Mouse (Mus musculus) heart, postnatal 0 days (tissue): ENCODE measurements around the gene Eif2s3y. TPM values are rescaled to one million over a fixed set of nuclear protein-coding genes. Genes with fewer than 3 reads are reported as not detected.

Source experiments
- ATAC-seq: fragments of 200-750 bp; cut with Nextera tagmentation; 2 replicates; pipeline ENCODE4 v1.8.0; 2017; ENCODE audit warnings: low read depth, moderate number of reproducible peaks, moderate library complexity; ENCODE audit not compliant: insufficient read depth
- DNase-seq: peaks from one replicate; pipeline ENCODE4 v3.0.0-alpha.2; 2016; ENCODE audit warnings: low spot score
- H3K27ac ChIP-seq: fragments of 300-500 bp; sonication (generic); 2 replicates; pipeline ENCODE4 v1.5.1; 2014; ENCODE audit warnings: low read depth, mild to moderate bottlenecking
- H3K27me3 ChIP-seq: fragments of 300-500 bp; sonication (generic); 2 replicates; pipeline ENCODE4 v1.6.1; 2014; ENCODE audit warnings: low read length, mixed read lengths; ENCODE audit not compliant: control insufficient read depth, insufficient read depth
- H3K36me3 ChIP-seq: fragments of 300-500 bp; sonication (generic); replicated peaks from 2 replicates; pipeline ENCODE4 v1.6.1; 2014; ENCODE audit warnings: low read length, mixed read lengths; ENCODE audit not compliant: control insufficient read depth, insufficient read depth
- H3K4me1 ChIP-seq: fragments of 300-500 bp; sonication (generic); 2 replicates; pipeline ENCODE4 v1.6.1; 2014; ENCODE audit warnings: antibody characterized with exemption; ENCODE audit not compliant: control insufficient read depth, insufficient read depth
- H3K4me2 ChIP-seq: fragments of 300-500 bp; sonication (generic); 2 replicates; pipeline ENCODE4 v1.6.1; 2014; ENCODE audit warnings: low read depth, mild to moderate bottlenecking, low read length, moderate library complexity
- H3K4me3 ChIP-seq: fragments of 300-500 bp; sonication (generic); 2 replicates; pipeline ENCODE4 v1.5.1; 2014; ENCODE audit warnings: low read depth, low read length
- H3K9ac ChIP-seq: fragments of 300-500 bp; sonication (generic); replicated peaks from 2 replicates; pipeline ENCODE4 v1.6.1; 2014; ENCODE audit warnings: low read depth, low read length, mixed read lengths
- H3K9me3 ChIP-seq: fragments of 300-500 bp; sonication (generic); replicated peaks from 2 replicates; pipeline ENCODE4 v1.6.1; 2016; ENCODE audit warnings: low read length; ENCODE audit not compliant: control insufficient read depth
- CTCF ChIP-seq: IDR thresholded peaks from 2 replicates; pipeline ENCODE4 v1.5.1; 2016; ENCODE audit warnings: antibody characterized with exemption, control low read depth, low read depth
- EP300 ChIP-seq: IDR thresholded peaks from 2 replicates; pipeline ENCODE4 v1.6.1; 2016; ENCODE audit warnings: antibody characterized with exemption, low read depth
- WGBS: fragments of 180-500 bp; shearing (Covaris S2); extraction: QIAGEN DNeasy Blood & Tissue Kit; methylation state at CpG from one replicate; pipeline ENCODE4 v1.1.7; 2014; 5-methylcytosine and 5-hydroxymethylcytosine counted together
- microRNA-seq: library from miRNA; unstranded; fragments of <30 nt; microRNA quantifications from one replicate; pipeline ENCODE4, GENCODE M21; 2016
- polyA plus RNA-seq: library from polyadenylated mRNA; unstranded; fragments of >200 nt; fragmentation: Nextera tagmentation; extraction: Ambion mirVana; gene quantifications from 2 replicates; pipeline ENCODE4 v1.2.1, GENCODE M21; 2015
- total RNA-seq: library from RNA; depleted of rRNA; stranded (reverse); fragments of >200 nt; gene quantifications from 2 replicates; pipeline ENCODE4 v1.2.3, GENCODE M21; 2014; ENCODE audit warnings: low replicate concordance; rRNA removed

Gene Eif2s3y
- total RNA-seq (17.1 and 24.0 TPM in 2 replicates), polyA plus RNA-seq (not detected in 2 replicates)

DNA sequence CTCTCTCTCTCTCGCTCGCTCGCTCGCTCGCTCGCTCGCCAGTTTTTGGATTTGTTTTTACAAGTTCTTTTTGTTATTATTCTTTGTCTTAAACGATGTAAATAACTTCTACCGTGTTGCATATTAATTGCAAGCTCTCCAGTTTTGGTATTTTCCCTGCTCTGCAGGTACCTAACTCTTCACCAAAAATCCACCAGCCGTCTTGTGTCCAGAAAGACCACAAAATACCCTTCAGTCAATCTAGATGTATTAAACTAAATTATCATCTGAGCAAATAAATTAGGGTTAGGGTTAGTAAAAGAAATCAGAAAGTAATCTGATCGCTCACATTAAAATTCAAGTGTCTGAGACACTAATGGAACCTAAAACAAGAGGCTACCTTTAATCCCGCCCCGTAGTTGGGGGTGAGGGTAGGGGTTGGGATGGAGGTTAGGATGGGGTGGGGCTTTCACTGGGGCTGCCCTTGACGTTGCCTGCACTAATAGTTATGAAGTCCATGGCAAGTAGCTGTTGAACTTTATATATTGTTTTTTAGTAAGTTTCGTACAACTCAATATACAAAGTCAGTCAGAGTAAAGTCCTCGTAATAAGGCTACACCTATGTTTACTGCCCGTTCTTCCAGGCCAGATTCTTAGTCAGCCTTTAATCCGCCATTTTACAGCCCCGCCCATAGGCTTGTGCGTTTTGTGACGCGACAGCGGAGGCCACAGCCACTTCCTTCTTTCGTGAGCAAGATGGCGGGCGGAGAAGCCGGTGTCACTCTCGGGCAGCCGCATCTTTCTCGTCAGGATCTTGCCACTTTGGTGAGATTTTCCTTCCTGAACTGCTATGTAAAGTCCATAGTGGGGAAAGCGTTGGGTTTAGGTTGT, at the start of gene Eif2s3y:
Eif2s3y (plus strand) TSS at position 662 of the 870 bp plus-strand sequence.
- no peak for TF ChIP-seq EP300
- TF ChIP-seq CTCF: no peak
- peak within 1 kb of the TSS; percentile 33; the same call in 1 of the 2 replicates for H3K9ac ChIP-seq
- H3K27me3 ChIP-seq: no peaks in the 10 kb centered on the region
- H3K36me3 ChIP-seq: no peaks in the 10 kb centered on the region
- no peak within 1 kb of the TSS for H3K27ac ChIP-seq
- H3K4me3 ChIP-seq: peak within 1 kb of the TSS; percentile 45
- H3K9me3 ChIP-seq: no peaks in the 10 kb centered on the region
- 9% methylated on average over 30 of the region's 31 CpGs for WGBS
- H3K4me1 ChIP-seq: no peaks in the 10 kb centered on the region
- H3K4me2 ChIP-seq: peak within 1 kb of the TSS; percentile 38
- peak; percentile 85 for ATAC-seq
- DNase-seq: peak; percentile 50

Small RNA genes within 50 kb of the gene (microRNA-seq; reads per million reads assigned to microRNA genes)
- gene Gm47281: not detected

Other genes starting within 250 kb of the Eif2s3y start
- gene Zfy1, start 213.1 kb upstream of the Eif2s3y start, total RNA-seq: not detected in 2 replicates
- not detected in 2 replicates for gene Zfy1, start 213.1 kb upstream of the Eif2s3y start, polyA plus RNA-seq
- not detected in 2 replicates for gene Uba1y, start 191.9 kb upstream of the Eif2s3y start, total RNA-seq
- gene Uba1y, start 191.9 kb upstream of the Eif2s3y start, polyA plus RNA-seq: not detected in 2 replicates
- 2.9 and 19.3 TPM in 2 replicates for gene Kdm5d, start 112.8 kb upstream of the Eif2s3y start, total RNA-seq
- not detected in 2 replicates for gene Kdm5d, start 112.8 kb upstream of the Eif2s3y start, polyA plus RNA-seq
- 11.4 and 17.1 TPM in 2 replicates for gene Uty, start 235.2 kb downstream of the Eif2s3y start, total RNA-seq
- not detected in 2 replicates for gene Uty, start 235.2 kb downstream of the Eif2s3y start, polyA plus RNA-seq